Mouse (Mus musculus): ENCODE results near the gene Xrcc5.

Xrcc5 gene

GRCm38 (mm10) chr1:72307317-72307798 lies at the start of gene Xrcc5:
Gene Xrcc5, plus strand, starts transcription at chr1:72307421.
- DNase-seq, result peak; percentile 94 to 96

GRCm38 (mm10) chr1:72263099-72263498 lies 44.1 kb upstream of the Xrcc5 start:
- DNase-seq, result no peak

- no peak for DNase-seq
These were observed 29.1 kb upstream of the Xrcc5 start for GRCm38 (mm10) chr1:72278085-72278484.

GRCm38 (mm10) chr1:72282604-72283003 lies 24.6 kb upstream of the Xrcc5 start:
- DNase-seq, result no peak

GRCm38 (mm10) chr1:72283992-72284485 lies 23.2 kb upstream of the Xrcc5 start, which contains the start of the genes Pecr and Tmem169:
Gene Pecr, minus strand, starts transcription at chr1:72284314.
Gene Tmem169, plus strand, starts transcription at chr1:72284369.
- DNase-seq, result peak; percentile 96

- no peak for DNase-seq
These were observed 22.7 kb upstream of the Xrcc5 start for GRCm38 (mm10) chr1:72284539-72284938.

GRCm38 (mm10) chr1:72286904-72287303 lies 20.3 kb upstream of the Xrcc5 start:
- peak in 1 of 2 experiments; percentile 33 for DNase-seq

GRCm38 (mm10) chr1:72287893-72288292 lies 19.3 kb upstream of the Xrcc5 start:
- peak; percentile 20 to 37 for DNase-seq

GRCm38 (mm10) chr1:72288527-72289150 lies 18.6 kb upstream of the Xrcc5 start:
- no peak for DNase-seq

GRCm38 (mm10) chr1:72290896-72291295 lies 16.3 kb upstream of the Xrcc5 start:
- no peak for DNase-seq

GRCm38 (mm10) chr1:72291421-72291820 lies 15.8 kb upstream of the Xrcc5 start:
- no peak for DNase-seq

- no peak for DNase-seq
These were observed 15.3 kb upstream of the Xrcc5 start for GRCm38 (mm10) chr1:72291925-72292324.

- DNase-seq, result peak; percentile 29 to 67
These were observed 13.2 kb upstream of the Xrcc5 start for GRCm38 (mm10) chr1:72293869-72294663.

- no peak for DNase-seq
These were observed 11.5 kb upstream of the Xrcc5 start for GRCm38 (mm10) chr1:72295746-72296145.

GRCm38 (mm10) chr1:72301845-72302244 lies 5.4 kb upstream of the Xrcc5 start:
- no peak for DNase-seq

GRCm38 (mm10) chr1:72306241-72306640 lies 980 bp upstream of the Xrcc5 start:
- DNase-seq, result no peak

- peak; percentile 70 to 77 for DNase-seq
These were observed 491 bp upstream of the Xrcc5 start for GRCm38 (mm10) chr1:72306679-72307181.

GRCm38 (mm10) chr1:72308919-72309318 lies 1.7 kb downstream of the Xrcc5 start:
- DNase-seq, result no peak

GRCm38 (mm10) chr1:72309744-72310424 lies 2.7 kb downstream of the Xrcc5 start:
- DNase-seq, result no peak

GRCm38 (mm10) chr1:72312701-72313398 lies 5.6 kb downstream of the Xrcc5 start:
- no peak for DNase-seq

GRCm38 (mm10) chr1:72313399-72314039 lies 6.3 kb downstream of the Xrcc5 start:
- DNase-seq, result no peak

GRCm38 (mm10) chr1:72315447-72315846 lies 8.2 kb downstream of the Xrcc5 start:
- no peak for DNase-seq

All from kidney, postnatal 4 days (tissue).